Mouse (Mus musculus): ENCODE measurements around the gene Lsg1. TPM values are rescaled to one million over a fixed set of nuclear protein-coding genes. Genes with fewer than 3 reads are reported as not detected.

Gene Lsg1
- polyA plus RNA-seq, 1 experiment from 2014 or later = 69.7 TPM

DNA sequence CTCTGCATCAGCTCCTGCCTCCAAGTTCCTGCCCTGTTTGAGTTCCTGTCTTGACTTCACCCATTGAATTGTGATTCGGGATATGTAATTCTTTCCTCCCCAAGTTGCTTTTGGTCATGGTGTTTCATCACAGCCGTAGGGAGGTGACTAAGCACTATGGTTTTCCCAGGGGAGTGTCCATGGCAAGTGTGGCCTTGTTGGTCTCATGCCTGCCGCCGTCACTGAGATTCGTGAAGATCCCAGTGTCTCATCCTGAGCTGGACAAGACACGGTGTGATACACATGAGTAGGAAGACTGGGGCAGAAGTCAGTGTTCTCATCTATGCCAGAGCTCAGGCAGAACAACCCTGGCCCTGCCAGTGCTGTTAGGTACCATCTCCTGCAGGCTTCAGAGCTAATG is 62.9 kb downstream of the Lsg1 start:
- Histone ChIP-seq H3K27ac (no peak overlapping the region), H3K9me3 (replicated peaks) (no peaks in the 10 kb centered on the region), H3K4me1 (no peaks in the 10 kb centered on the region), H3K27me3 (no peaks in the 10 kb centered on the region), H3K4me2 (no peak overlapping the region), H3K9ac (no peak overlapping the region), H3K4me3 (no peak overlapping the region), H3K36me3 (ENCODE audit: poor library complexity, severe bottlenecking) (peaks cover 75% of the 10 kb centered on the region)
- 90% methylated on average over 6 of the region's 6 CpGs for WGBS
- no peak for ATAC-seq

GRCm38 (mm10) chr16:30522253-30522940 is 65.0 kb downstream of the Lsg1 start:
- no peak overlapping the region for H3K27ac ChIP-seq
- no peaks in the 10 kb centered on the region for H3K4me1 ChIP-seq
- peaks cover 62% of the 10 kb centered on the region for H3K36me3 ChIP-seq (ENCODE audit: poor library complexity, severe bottlenecking)
- WGBS = 60% methylated on average over 10 of the region's 10 CpGs
- no peak overlapping the region for H3K4me2 ChIP-seq
- no peaks in the 10 kb centered on the region for H3K9me3 ChIP-seq (replicated peaks)
- 0 out of 2 replicates have a peak, but pooled peaks have one; percentile 22 for ATAC-seq
- H3K4me3 ChIP-seq = no peak overlapping the region
- H3K27me3 ChIP-seq = no peaks in the 10 kb centered on the region
- H3K9ac ChIP-seq = no peak overlapping the region

DNA sequence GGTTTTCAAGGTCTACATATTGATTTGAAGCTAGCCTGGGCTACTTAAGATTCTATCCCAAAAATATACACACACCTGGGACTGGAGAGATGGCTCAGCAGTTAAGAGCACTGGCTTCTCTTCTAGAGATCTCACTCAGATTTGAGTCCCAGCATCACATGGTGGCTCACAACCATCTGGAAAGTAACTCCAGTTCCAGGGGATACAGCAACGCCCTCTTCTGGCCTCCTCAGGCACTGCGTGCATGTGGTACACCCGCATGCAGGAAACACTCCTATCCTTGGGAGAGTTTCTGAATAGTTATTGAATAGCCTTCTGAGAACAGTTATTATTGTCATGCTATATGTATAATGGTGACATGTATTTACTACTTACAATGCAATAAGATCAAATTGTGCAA is 66.2 kb downstream of the Lsg1 start:
- H3K9ac ChIP-seq = no peak overlapping the region
- no peaks in the 10 kb centered on the region for H3K9me3 ChIP-seq (replicated peaks)
- peaks cover 58% of the 10 kb centered on the region for H3K36me3 ChIP-seq (ENCODE audit: poor library complexity, severe bottlenecking)
- H3K4me1 ChIP-seq = no peaks in the 10 kb centered on the region
- 57% methylated on average over 3 of the region's 3 CpGs for WGBS
- H3K27me3 ChIP-seq = no peaks in the 10 kb centered on the region
- ATAC-seq = no peak
- H3K4me2 ChIP-seq = no peak overlapping the region
- no peak overlapping the region for H3K27ac ChIP-seq
- no peak overlapping the region for H3K4me3 ChIP-seq

DNA sequence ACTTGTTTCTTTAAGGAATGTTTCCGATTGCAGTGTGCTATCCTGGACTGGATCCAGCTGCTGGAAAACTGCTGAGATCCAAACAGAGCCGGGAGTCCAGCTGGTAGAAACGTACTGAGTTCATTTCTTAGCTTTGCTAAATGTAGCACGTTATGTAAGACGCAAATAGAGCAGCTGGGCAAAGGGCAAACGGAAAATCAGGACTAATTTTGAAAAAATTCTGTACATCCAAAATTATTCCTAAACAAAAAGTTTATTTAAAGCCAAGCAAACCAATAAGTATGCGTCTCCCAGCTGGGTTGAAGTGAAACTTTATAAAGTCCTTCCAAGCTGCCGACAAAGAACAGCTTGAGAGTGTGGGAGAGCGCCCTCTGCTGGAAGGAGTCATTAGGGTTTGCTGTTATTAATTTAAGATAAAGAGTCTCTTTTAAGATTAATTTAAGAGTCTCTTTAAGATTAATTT is 67.0 kb downstream of the Lsg1 start:
- no peaks in the 10 kb centered on the region for H3K9me3 ChIP-seq (replicated peaks)
- H3K9ac ChIP-seq = no peak overlapping the region
- H3K4me1 ChIP-seq = no peaks in the 10 kb centered on the region
- H3K27ac ChIP-seq = no peak overlapping the region
- peak overlapping the region; percentile 24 for H3K4me2 ChIP-seq
- no peak overlapping the region for H3K4me3 ChIP-seq
- no peaks in the 10 kb centered on the region for H3K27me3 ChIP-seq
- WGBS = 27% methylated on average over 9 of the region's 9 CpGs
- ATAC-seq = no peak
- peaks cover 60% of the 10 kb centered on the region for H3K36me3 ChIP-seq (ENCODE audit: poor library complexity, severe bottlenecking)

DNA sequence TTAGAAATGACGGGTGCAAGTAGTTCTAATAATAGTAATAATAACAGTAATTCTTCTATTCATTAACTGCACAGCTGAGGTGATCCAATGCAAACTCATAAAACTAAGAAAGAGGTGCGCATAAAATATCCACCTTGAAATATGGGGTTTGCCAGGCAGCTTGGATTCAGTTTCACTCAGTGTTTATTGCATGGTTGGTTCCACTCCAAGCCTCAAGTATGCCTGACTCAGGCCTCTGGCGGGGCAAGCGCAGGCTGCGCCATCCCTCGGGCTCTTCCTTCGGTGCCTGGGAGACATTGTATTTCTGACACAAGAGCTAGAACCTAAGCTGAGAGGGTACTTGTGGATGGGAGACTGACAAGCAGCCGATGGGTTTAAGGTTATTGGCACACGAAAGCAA is 68.8 kb downstream of the Lsg1 start:
- no peak for ATAC-seq
- H3K9me3 ChIP-seq (replicated peaks) = no peaks in the 10 kb centered on the region
- H3K27me3 ChIP-seq = no peaks in the 10 kb centered on the region
- no peaks in the 10 kb centered on the region for H3K4me1 ChIP-seq
- no peak overlapping the region for H3K9ac ChIP-seq
- no peak overlapping the region for H3K4me2 ChIP-seq
- H3K4me3 ChIP-seq = no peak overlapping the region
- H3K36me3 ChIP-seq (ENCODE audit: poor library complexity, severe bottlenecking) = peaks cover 56% of the 10 kb centered on the region
- WGBS = 82% methylated on average over 9 of the region's 9 CpGs
- no peak overlapping the region for H3K27ac ChIP-seq

- Histone ChIP-seq H3K9ac (no peak overlapping the region), H3K4me2 (no peak overlapping the region), H3K4me1 (no peaks in the 10 kb centered on the region), H3K4me3 (no peak overlapping the region), H3K27ac (no peak overlapping the region), H3K36me3 (ENCODE audit: poor library complexity, severe bottlenecking) (peaks cover 57% of the 10 kb centered on the region), H3K9me3 (replicated peaks) (no peaks in the 10 kb centered on the region), H3K27me3 (no peaks in the 10 kb centered on the region)
- 83% methylated on average over 11 of the region's 11 CpGs for WGBS
- ATAC-seq = no peak
These were observed 69.6 kb downstream of the Lsg1 start for GRCm38 (mm10) chr16:30517666-30518283.

DNA sequence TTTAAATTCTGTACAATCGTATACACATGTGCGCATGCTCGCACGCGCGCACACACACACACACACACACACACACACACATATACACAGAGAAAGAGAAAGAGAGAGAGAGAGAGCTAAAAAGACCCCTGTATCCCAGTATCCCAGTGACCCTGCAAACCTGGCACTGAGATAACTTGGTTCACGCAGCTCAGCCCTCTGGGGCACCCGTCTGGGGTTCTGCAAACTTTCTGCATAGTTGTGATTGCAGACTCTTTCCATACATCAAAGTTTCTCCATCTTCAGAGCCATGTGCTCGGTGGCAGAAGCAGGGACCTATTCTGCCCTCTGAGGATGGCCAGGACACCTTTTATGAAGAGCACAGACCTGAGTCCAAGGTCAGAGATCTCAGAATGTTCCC is 70.4 kb downstream of the Lsg1 start:
- peaks cover 6% of the 10 kb centered on the region; the same call in 1 of the 2 replicates for H3K4me1 ChIP-seq
- no peak overlapping the region for H3K9ac ChIP-seq
- 94% methylated on average over 8 of the region's 9 CpGs for WGBS
- no peak overlapping the region for H3K4me3 ChIP-seq
- no peak for ATAC-seq
- no peak overlapping the region for H3K4me2 ChIP-seq
- H3K36me3 ChIP-seq (ENCODE audit: poor library complexity, severe bottlenecking) = peaks cover 51% of the 10 kb centered on the region
- no peaks in the 10 kb centered on the region for H3K9me3 ChIP-seq (replicated peaks)
- no peaks in the 10 kb centered on the region for H3K27me3 ChIP-seq
- no peak overlapping the region for H3K27ac ChIP-seq

DNA sequence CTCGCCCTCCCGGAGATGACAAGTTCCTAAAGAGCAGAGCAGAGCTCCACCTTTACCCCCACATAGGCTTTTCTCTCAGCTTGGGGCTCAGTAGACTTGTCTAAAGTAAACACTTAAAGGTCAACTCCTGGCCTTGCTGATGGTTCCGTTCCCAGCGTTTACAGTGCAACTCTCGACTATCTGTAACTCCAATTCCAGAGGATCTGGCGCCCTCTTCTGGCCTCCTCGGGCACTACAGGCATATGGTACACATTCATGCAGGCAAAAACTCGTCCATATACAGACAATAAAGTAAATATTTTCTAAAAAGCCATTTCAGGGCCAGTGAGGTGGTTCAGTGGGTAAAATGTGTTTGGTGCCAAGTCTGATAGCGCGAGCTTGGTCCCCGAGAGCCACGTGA is 72.0 kb downstream of the Lsg1 start:
- Histone ChIP-seq H3K4me2 (no peak overlapping the region), H3K36me3 (ENCODE audit: poor library complexity, severe bottlenecking) (peaks cover 46% of the 10 kb centered on the region), H3K27me3 (no peaks in the 10 kb centered on the region), H3K9me3 (replicated peaks) (no peaks in the 10 kb centered on the region), H3K4me1 (peaks cover 15% of the 10 kb centered on the region), H3K27ac (no peak overlapping the region), H3K9ac (no peak overlapping the region), H3K4me3 (no peak overlapping the region)
- WGBS = 67% methylated on average over 12 of the region's 12 CpGs
- ATAC-seq = no peak

GRCm38 (mm10) chr16:30513050-30514024 is 74.1 kb downstream of the Lsg1 start:
- H3K27me3 ChIP-seq = no peaks in the 10 kb centered on the region
- H3K4me3 ChIP-seq = no peak overlapping the region
- H3K9ac ChIP-seq = no peak overlapping the region
- H3K27ac ChIP-seq = no peak overlapping the region
- no peak overlapping the region for H3K4me2 ChIP-seq
- H3K4me1 ChIP-seq = peaks cover 18% of the 10 kb centered on the region
- ATAC-seq = no peak
- peaks cover 41% of the 10 kb centered on the region for H3K36me3 ChIP-seq (ENCODE audit: poor library complexity, severe bottlenecking)
- H3K9me3 ChIP-seq (replicated peaks) = no peaks in the 10 kb centered on the region
- WGBS = 82% methylated on average over 20 of the region's 20 CpGs

DNA sequence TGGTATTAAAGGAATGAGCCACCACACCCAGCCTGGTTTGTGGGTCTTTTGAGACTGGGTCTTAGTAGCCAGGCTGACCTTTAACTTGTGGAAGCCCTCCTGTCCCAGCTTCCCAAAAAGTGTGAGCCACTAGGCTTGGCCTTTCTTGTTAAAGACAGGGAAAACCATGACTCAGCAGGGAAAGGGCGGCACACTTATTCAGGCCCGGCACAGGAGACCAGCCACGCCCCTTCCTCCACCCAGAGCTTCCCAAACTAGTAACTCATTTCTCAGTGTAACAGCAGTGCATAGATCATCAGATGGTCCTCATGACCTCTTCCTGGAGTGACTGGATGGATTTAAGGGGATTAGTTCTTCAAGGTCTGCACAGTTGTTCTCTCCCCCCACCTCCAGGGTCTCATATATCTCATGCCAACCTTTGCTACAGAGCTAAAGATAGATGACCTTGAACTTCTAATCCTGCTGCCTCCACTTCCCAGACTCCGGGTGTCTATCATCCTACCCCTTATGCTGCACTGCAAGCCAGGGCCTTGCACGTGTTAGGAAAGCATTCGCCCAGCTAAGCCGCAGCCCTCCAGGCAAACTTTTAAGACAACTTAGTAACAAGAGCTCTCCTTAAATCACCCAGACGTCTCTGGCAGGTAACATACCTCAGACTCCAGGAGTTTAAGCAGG is 74.9 kb downstream of the Lsg1 start:
- no peak for ATAC-seq
- Histone ChIP-seq H3K27me3 (no peaks in the 10 kb centered on the region), H3K36me3 (ENCODE audit: poor library complexity, severe bottlenecking) (peaks cover 41% of the 10 kb centered on the region), H3K4me1 (peaks cover 18% of the 10 kb centered on the region), H3K27ac (no peak overlapping the region), H3K4me2 (no peak overlapping the region; the same call in 1 of the 2 replicates), H3K9me3 (replicated peaks) (no peaks in the 10 kb centered on the region), H3K4me3 (no peak overlapping the region), H3K9ac (no peak overlapping the region)
- 61% methylated on average over 8 of the region's 8 CpGs for WGBS

GRCm38 (mm10) chr16:30511563-30512340 is 75.6 kb downstream of the Lsg1 start:
- peak overlapping the region; percentile 64 for H3K4me2 ChIP-seq
- no peak for ATAC-seq
- WGBS = 82% methylated on average over 13 of the region's 13 CpGs
- H3K27ac ChIP-seq = 0 out of 2 replicates have a peak overlapping the region, but pooled peaks have one; percentile 91
- peak overlapping the region; percentile 69 for H3K4me3 ChIP-seq
- no peaks in the 10 kb centered on the region for H3K27me3 ChIP-seq
- no peaks in the 10 kb centered on the region for H3K9me3 ChIP-seq (replicated peaks)
- peaks cover 18% of the 10 kb centered on the region for H3K4me1 ChIP-seq
- peaks cover 34% of the 10 kb centered on the region for H3K36me3 ChIP-seq (ENCODE audit: poor library complexity, severe bottlenecking)
- H3K9ac ChIP-seq = peak overlapping the region; percentile 89

All from forebrain, embryonic 13.5 days (tissue).